Mouse (Mus musculus): ENCODE results near the gene Prps1l1. TPM values are rescaled to one million over a fixed set of nuclear protein-coding genes. Genes with fewer than 3 reads are reported as not detected.

Gene Prps1l1
- polyA plus RNA-seq, 1 experiment = not detected

DNA sequence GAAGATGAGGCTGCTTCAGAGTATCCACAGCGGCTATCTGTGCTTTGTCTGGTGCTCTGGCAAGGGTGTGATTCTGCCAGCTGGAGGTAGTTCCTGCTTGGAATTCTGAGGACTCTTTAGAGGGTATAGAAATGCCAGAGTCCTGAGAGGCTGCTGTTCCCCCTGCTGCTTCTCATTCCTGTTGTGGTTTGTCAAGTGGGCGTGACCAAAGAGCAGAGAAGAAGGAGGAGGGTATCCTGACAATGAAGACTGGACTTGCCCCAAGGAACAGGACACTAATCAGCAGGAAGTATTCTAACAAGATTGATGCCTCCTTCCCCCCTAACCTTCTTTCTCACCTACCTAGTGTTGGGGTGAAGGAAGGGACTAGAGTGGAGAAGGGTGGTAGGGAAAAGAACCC, 29.4 kb downstream of the Prps1l1 start:
- Histone ChIP-seq H3K4me1 (ENCODE audit: control insufficient read depth, insufficient read depth, insufficient read length, low read length) (no peaks in the 10 kb centered on the region), H3K27ac (replicated peaks; ENCODE audit: low read depth, low read length) (no peak overlapping the region), H3K4me3 (ENCODE audit: insufficient read depth, low read depth, low read length) (no peak overlapping the region)

DNA sequence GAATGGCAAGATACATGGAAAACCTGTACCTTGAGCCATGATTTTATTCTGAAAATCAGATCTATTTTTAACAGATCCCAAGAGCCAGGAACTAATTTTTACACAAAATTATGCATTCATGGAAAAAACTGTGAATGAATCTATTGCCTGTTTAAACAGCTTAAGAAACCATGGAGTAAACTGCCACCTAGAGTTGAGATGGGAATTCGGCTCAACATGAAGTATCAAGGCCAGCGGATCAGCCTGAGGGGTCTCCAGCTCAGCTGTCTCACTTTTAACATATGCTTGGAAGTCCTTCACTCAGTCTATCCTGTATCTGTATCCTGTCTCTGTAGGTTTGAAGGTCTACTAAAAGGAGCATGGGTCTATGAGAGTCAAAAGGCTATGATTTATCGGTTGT, 31.5 kb downstream of the Prps1l1 start:
- H3K4me3 ChIP-seq (ENCODE audit: insufficient read depth, low read depth, low read length) = no peak overlapping the region
- H3K27ac ChIP-seq (replicated peaks; ENCODE audit: low read depth, low read length) = no peak overlapping the region
- H3K4me1 ChIP-seq (ENCODE audit: control insufficient read depth, insufficient read depth, insufficient read length, low read length) = peaks cover 1% of the 10 kb centered on the region; the same call in 1 of the 2 replicates

DNA sequence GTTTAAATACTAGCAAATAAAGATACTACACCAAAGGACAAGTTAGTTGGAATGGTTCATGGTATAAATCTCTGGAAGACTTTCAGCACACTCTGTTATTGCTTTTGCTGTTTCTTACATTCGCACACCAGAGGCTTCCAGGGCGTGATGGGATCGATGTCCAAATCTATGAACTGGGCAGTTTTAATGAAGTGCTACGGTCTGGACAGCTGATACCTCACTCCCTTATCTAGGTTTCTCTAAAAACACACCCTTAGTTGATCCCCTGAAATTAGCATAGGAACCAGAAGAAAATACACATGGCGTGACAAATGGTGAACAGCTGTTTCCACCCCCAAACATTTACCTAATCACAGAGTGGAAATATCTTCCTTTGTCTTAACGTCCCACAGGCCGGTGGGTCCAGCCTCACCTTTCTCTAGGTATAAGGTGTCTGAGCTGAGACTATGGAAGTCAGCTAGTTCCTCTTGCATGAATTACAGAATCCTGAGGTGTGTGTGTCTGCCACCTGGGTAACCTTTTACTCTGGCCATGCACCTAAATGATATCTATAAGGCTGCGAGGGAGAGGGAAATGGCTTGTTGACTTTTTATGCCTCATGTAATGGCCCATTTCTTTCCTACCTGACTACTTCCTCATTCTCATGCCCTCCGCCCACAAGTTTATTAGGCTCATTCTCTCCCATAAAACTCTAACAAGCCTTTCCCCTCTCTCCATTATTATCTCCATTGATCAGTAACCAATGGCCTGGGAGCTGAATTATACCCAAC, 32.1 kb downstream of the Prps1l1 start:
- H3K4me3 ChIP-seq (ENCODE audit: insufficient read depth, low read depth, low read length) = no peak overlapping the region
- H3K27ac ChIP-seq (replicated peaks; ENCODE audit: low read depth, low read length) = no peak overlapping the region
- peaks cover 2% of the 10 kb centered on the region; the same call in 1 of the 2 replicates for H3K4me1 ChIP-seq (ENCODE audit: control insufficient read depth, insufficient read depth, insufficient read length, low read length)

DNA sequence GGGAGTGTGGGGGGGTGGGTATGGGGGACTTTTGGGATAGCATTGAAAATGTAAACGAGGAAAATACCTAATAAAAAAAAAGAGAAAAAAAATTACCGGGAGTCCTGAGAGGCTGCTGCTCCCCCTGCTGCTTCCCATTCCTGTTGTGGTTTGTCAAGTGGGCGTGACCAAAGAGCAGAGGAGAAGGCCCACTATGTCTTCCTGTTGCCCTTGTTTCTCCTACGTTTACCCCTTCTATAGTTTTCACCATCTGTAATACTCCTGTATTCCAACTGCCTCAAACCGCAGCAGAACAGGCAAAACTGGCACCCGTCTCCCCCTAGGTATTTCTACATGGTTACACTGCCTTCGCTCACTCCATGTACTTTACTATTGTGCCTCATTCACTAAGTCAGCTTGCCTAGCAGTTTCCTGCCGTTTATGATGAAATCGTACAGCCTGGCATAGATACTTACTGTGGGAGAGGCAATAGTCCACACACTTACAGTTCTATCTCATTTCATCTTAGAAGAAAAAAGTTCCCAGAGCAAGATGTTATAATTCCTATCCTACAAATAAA, 34.2 kb downstream of the Prps1l1 start:
- Histone ChIP-seq H3K4me3 (ENCODE audit: insufficient read depth, low read depth, low read length) (no peak overlapping the region), H3K4me1 (ENCODE audit: control insufficient read depth, insufficient read depth, insufficient read length, low read length) (peaks cover 2% of the 10 kb centered on the region; the same call in 1 of the 2 replicates), H3K27ac (replicated peaks; ENCODE audit: low read depth, low read length) (no peak overlapping the region)

DNA sequence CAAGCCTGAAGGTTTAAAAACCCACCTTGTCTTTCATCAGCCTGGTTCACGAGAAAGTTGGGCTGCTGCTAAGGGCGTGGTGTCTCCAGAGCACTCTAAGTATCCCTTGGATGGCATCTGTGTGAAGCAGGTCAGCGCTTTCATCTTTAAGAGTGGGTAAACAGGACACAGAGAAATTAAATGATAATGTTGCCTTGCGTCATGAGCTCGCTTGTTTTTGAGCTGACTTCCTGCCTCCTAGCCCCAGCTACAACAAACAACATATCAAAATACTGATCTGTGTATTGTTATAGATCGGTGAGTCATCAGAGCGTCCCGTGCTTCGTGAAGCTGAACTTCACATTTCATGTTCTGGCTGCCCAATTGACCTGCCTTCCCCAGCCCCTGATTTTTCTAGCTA, 36.7 kb downstream of the Prps1l1 start:
- H3K4me1 ChIP-seq (ENCODE audit: control insufficient read depth, insufficient read depth, insufficient read length, low read length) = peaks cover 2% of the 10 kb centered on the region; the same call in 1 of the 2 replicates
- H3K27ac ChIP-seq (replicated peaks; ENCODE audit: low read depth, low read length) = peak overlapping the region; percentile 42
- 0 out of 2 replicates have a peak overlapping the region, but pooled peaks have one; percentile 1 for H3K4me3 ChIP-seq (ENCODE audit: insufficient read depth, low read depth, low read length)

DNA sequence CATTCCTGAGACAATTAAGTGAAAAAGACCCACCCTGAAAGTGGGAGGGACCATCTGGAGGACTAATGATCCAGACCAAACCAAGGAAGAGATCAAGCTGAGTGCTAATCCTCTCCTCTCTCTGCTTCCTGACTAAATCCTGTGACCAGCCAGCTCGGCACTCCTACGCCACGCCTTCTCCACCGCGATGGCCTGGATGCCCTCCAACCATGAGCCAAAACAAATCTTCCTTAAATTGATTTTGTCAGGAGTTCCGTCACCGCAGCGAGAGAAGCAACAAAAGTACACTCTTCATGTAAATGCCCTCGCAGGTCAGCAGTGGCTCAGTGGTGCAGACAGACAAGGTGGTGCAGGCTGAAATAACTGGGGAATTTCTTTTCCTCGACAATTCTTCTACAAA, 37.5 kb downstream of the Prps1l1 start:
- H3K4me3 ChIP-seq (ENCODE audit: insufficient read depth, low read depth, low read length) = no peak overlapping the region

DNA sequence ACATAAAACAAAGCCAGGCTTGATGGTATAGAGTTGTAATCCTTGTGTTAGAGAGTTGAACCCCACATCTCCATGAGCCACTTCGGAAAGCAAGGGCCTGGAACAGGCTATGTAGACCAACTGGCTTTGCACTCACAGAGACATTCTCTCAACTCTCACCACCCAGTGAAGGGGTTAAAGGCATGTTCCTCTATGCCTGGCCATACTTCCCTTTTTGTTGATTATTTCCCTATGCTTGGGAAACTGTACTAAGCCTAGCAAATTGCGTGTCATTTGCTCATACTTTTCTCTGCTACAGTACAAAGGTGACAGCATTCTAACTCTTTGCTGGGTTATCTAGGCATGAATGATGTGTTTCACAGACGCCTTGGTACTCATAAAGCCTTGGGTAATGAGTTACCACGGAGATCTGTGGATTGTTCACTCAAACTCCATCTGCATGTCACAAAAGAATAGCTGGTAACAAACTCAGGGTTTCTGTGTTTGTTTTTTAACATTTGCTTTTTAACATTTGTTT, 41.4 kb downstream of the Prps1l1 start:
- H3K4me1 ChIP-seq (ENCODE audit: control insufficient read depth, insufficient read depth, insufficient read length, low read length) = peaks cover 2% of the 10 kb centered on the region; the same call in 1 of the 2 replicates
- H3K4me3 ChIP-seq (ENCODE audit: insufficient read depth, low read depth, low read length) = no peak overlapping the region
- no peak overlapping the region for H3K27ac ChIP-seq (replicated peaks; ENCODE audit: low read depth, low read length)

More for the DNA sequence above, 37.5 kb downstream of the Prps1l1 start:
- H3K4me1 ChIP-seq (ENCODE audit: control insufficient read depth, insufficient read depth, insufficient read length, low read length) = peaks cover 2% of the 10 kb centered on the region; the same call in 1 of the 2 replicates
- H3K27ac ChIP-seq (replicated peaks; ENCODE audit: low read depth, low read length) = no peak overlapping the region

DNA sequence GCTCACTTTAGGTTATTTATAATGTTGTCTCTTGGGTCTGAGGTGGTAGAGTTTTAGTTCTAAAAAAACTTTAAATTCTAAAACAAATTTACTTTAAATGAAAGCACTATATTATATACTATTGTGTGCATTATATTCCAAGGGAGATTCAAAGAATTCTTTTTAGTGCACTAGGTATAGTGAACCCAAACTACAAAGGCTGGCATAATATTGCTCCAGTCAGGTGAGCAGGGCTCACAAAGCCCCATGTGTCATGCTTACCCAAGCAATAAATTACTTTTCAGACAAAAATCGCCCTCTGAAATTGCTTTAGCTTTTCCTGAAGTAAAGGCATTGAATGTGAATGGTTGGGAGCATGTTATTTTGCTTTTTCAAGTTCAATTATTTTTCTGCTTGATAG, 43.0 kb downstream of the Prps1l1 start:
- Histone ChIP-seq H3K27ac (replicated peaks; ENCODE audit: low read depth, low read length) (no peak overlapping the region), H3K4me3 (ENCODE audit: insufficient read depth, low read depth, low read length) (no peak overlapping the region), H3K4me1 (ENCODE audit: control insufficient read depth, insufficient read depth, insufficient read length, low read length) (no peaks in the 10 kb centered on the region)

Other genes with a start within 250 kb of the Prps1l1 start
- 0.50 and 0.63 TPM in 2 replicates for gene Hdac9, start 67.7 kb upstream of the Prps1l1 start, polyA plus RNA-seq (2012; ENCODE audit: insufficient read depth, insufficient read length, missing spikeins)
- 16.6 and 28.7 TPM in 2 replicates for gene Snx13, start 62.4 kb downstream of the Prps1l1 start, polyA plus RNA-seq (2012; ENCODE audit: insufficient read depth, insufficient read length, missing spikeins)

Data from brown adipose tissue, adult 24 weeks (tissue).